Mouse (Mus musculus) heart, embryonic 16.5 days (tissue): ENCODE measurements around the gene Filip1l. TPM values are rescaled to one million over a fixed set of nuclear protein-coding genes. Genes with fewer than 3 reads are reported as not detected.

Experiments used
- ATAC-seq: fragments of 200-750 bp; cut with Nextera tagmentation; replicated peaks from 2 replicates; pipeline ENCODE4 v1.8.0; 2017; ENCODE audit warnings: moderate number of reproducible peaks; ENCODE audit not compliant: insufficient read depth, low FRiP score; ENCODE audit errors: extremely low read depth
- H3K27ac ChIP-seq: fragments of 300-500 bp; sonication (generic); 2 replicates; pipeline ENCODE4 v1.5.1; 2014; ENCODE audit warnings: mild to moderate bottlenecking, low read length, control low read depth, moderate library complexity
- H3K27me3 ChIP-seq: fragments of 300-500 bp; sonication (generic); 2 replicates; pipeline ENCODE4 v1.6.1; 2014; ENCODE audit warnings: low read length, mixed read lengths; ENCODE audit not compliant: control insufficient read depth, insufficient read depth
- H3K36me3 ChIP-seq: fragments of 300-500 bp; sonication (generic); 2 replicates; pipeline ENCODE4 v1.6.1; 2014; ENCODE audit not compliant: control insufficient read depth, insufficient read depth
- H3K4me1 ChIP-seq: fragments of 300-500 bp; sonication (generic); 2 replicates; pipeline ENCODE4 v1.6.1; 2014; ENCODE audit warnings: low read length, mixed read lengths; ENCODE audit not compliant: control insufficient read depth, insufficient read depth
- H3K4me2 ChIP-seq: fragments of 300-500 bp; sonication (generic); 2 replicates; pipeline ENCODE4 v1.6.1; 2014; ENCODE audit warnings: low read depth, mild to moderate bottlenecking, control low read depth, low read length
- H3K4me3 ChIP-seq: fragments of 300-500 bp; sonication (generic); 2 replicates; pipeline ENCODE4 v1.5.1; 2014; ENCODE audit warnings: mild to moderate bottlenecking, control low read depth, low read length
- H3K9ac ChIP-seq: fragments of 300-500 bp; sonication (generic); 2 replicates; pipeline ENCODE4 v1.6.1; 2014; ENCODE audit warnings: low read length, control low read depth
- H3K9me3 ChIP-seq: fragments of 300-500 bp; sonication (generic); replicated peaks from 2 replicates; pipeline ENCODE4 v1.6.1; 2016; ENCODE audit warnings: low read length; ENCODE audit not compliant: control insufficient read depth
- WGBS: fragments of 180-500 bp; shearing (Covaris S2); extraction: QIAGEN DNeasy Blood & Tissue Kit; methylation state at CpG from one replicate; pipeline ENCODE4 v1.1.7; 2014; 5-methylcytosine and 5-hydroxymethylcytosine counted together
- polyA plus RNA-seq: library from polyadenylated mRNA; unstranded; fragments of >200 nt; fragmentation: Nextera tagmentation; extraction: Ambion mirVana; gene quantifications from 2 replicates; pipeline ENCODE4 v1.2.1, GENCODE M21; 2015

Filip1l gene
- polyA plus RNA-seq, 1 experiment from 2014 or later: 26.7 TPM

- H3K27ac ChIP-seq: no peak overlapping the region
- no peak overlapping the region for H3K4me3 ChIP-seq
- H3K36me3 ChIP-seq: no peaks in the 10 kb centered on the region
- H3K4me2 ChIP-seq: no peak overlapping the region
- no peaks in the 10 kb centered on the region; the same call in 1 of the 2 replicates for H3K4me1 ChIP-seq
- H3K9ac ChIP-seq: no peak overlapping the region
- no peaks in the 10 kb centered on the region for H3K9me3 ChIP-seq
- 79% methylated on average over 8 of the region's 8 CpGs for WGBS
- ATAC-seq: no peak
- no peaks in the 10 kb centered on the region for H3K27me3 ChIP-seq
Measured at GRCm38 (mm10) chr16:57318637-57319125, 34.2 kb upstream of the Filip1l start.

- H3K36me3 ChIP-seq: no peaks in the 10 kb centered on the region
- H3K4me3 ChIP-seq: no peak overlapping the region
- no peak overlapping the region for H3K27ac ChIP-seq
- WGBS: 58% methylated on average over 7 of the region's 7 CpGs
- no peaks in the 10 kb centered on the region; the same call in 1 of the 2 replicates for H3K4me1 ChIP-seq
- H3K27me3 ChIP-seq: no peaks in the 10 kb centered on the region
- ATAC-seq: no peak
- no peak overlapping the region for H3K4me2 ChIP-seq
- no peaks in the 10 kb centered on the region for H3K9me3 ChIP-seq
- no peak overlapping the region for H3K9ac ChIP-seq
Measured at GRCm38 (mm10) chr16:57319284-57320124, 33.4 kb upstream of the Filip1l start.

GRCm38 (mm10) chr16:57326996-57327395, 25.9 kb upstream of the Filip1l start:
- Histone ChIP-seq H3K4me1 (peaks cover 6% of the 10 kb centered on the region; the same call in 1 of the 2 replicates), H3K27me3 (no peaks in the 10 kb centered on the region), H3K4me2 (no peak overlapping the region), H3K36me3 (no peaks in the 10 kb centered on the region), H3K4me3 (no peak overlapping the region), H3K9ac (no peak overlapping the region), H3K27ac (peak overlapping the region; percentile 46; the same call in 1 of the 2 replicates), H3K9me3 (no peaks in the 10 kb centered on the region)
- ATAC-seq: 0 out of 2 replicates have a peak, but pooled peaks have one; percentile 18
- 67% methylated on average over 7 of the region's 7 CpGs for WGBS

GRCm38 (mm10) chr16:57329028-57329427, 23.9 kb upstream of the Filip1l start:
- WGBS: 66% methylated on average over 8 of the region's 8 CpGs
- Histone ChIP-seq H3K27ac (peak overlapping the region; percentile 33), H3K27me3 (no peaks in the 10 kb centered on the region)

GRCm38 (mm10) chr16:57330111-57330510, 22.8 kb upstream of the Filip1l start:
- no peak overlapping the region for H3K9ac ChIP-seq
- ATAC-seq: no peak
- no peak overlapping the region for H3K4me2 ChIP-seq
- H3K4me1 ChIP-seq: peaks cover 6% of the 10 kb centered on the region; the same call in 1 of the 2 replicates
- 70% methylated on average over 2 of the region's 2 CpGs for WGBS
- no peaks in the 10 kb centered on the region for H3K27me3 ChIP-seq
- H3K4me3 ChIP-seq: no peak overlapping the region
- no peaks in the 10 kb centered on the region; the same call in 1 of the 2 replicates for H3K9me3 ChIP-seq
- no peak overlapping the region for H3K27ac ChIP-seq
- H3K36me3 ChIP-seq: no peaks in the 10 kb centered on the region

More at GRCm38 (mm10) chr16:57329028-57329427, 23.9 kb upstream of the Filip1l start:
- no peak overlapping the region for H3K4me3 ChIP-seq
- no peak overlapping the region for H3K9ac ChIP-seq
- no peaks in the 10 kb centered on the region for H3K36me3 ChIP-seq
- peak; percentile 33; the same call in 1 of the 2 replicates for ATAC-seq
- H3K4me2 ChIP-seq: no peak overlapping the region
- no peaks in the 10 kb centered on the region for H3K9me3 ChIP-seq
- peaks cover 6% of the 10 kb centered on the region; the same call in 1 of the 2 replicates for H3K4me1 ChIP-seq

- WGBS: 75% methylated on average over 7 of the region's 7 CpGs
Measured at GRCm38 (mm10) chr16:57332301-57332700, 20.6 kb upstream of the Filip1l start.

GRCm38 (mm10) chr16:57336770-57337423, 16.0 kb upstream of the Filip1l start:
- H3K9ac ChIP-seq: no peak overlapping the region
- WGBS: 63% methylated on average over 11 of the region's 11 CpGs
- H3K27ac ChIP-seq: no peak overlapping the region
- no peak for ATAC-seq
- no peaks in the 10 kb centered on the region for H3K36me3 ChIP-seq
- peak overlapping the region; percentile 13; the same call in 1 of the 2 replicates for H3K4me2 ChIP-seq
- H3K4me1 ChIP-seq: peaks cover 3% of the 10 kb centered on the region; the same call in 1 of the 2 replicates
- no peaks in the 10 kb centered on the region; the same call in 1 of the 2 replicates for H3K9me3 ChIP-seq
- no peaks in the 10 kb centered on the region for H3K27me3 ChIP-seq
- H3K4me3 ChIP-seq: no peak overlapping the region

More at GRCm38 (mm10) chr16:57332301-57332700, 20.6 kb upstream of the Filip1l start:
- Histone ChIP-seq H3K36me3 (no peaks in the 10 kb centered on the region), H3K9ac (no peak overlapping the region), H3K4me3 (no peak overlapping the region), H3K27me3 (no peaks in the 10 kb centered on the region), H3K27ac (no peak overlapping the region), H3K4me1 (peaks cover 6% of the 10 kb centered on the region; the same call in 1 of the 2 replicates), H3K9me3 (no peaks in the 10 kb centered on the region; the same call in 1 of the 2 replicates), H3K4me2 (no peak overlapping the region)
- no peak for ATAC-seq

GRCm38 (mm10) chr16:57339765-57340612, 12.9 kb upstream of the Filip1l start:
- H3K4me3 ChIP-seq: no peak overlapping the region
- no peaks in the 10 kb centered on the region for H3K27me3 ChIP-seq
- no peak overlapping the region for H3K9ac ChIP-seq
- WGBS: 83% methylated on average over 8 of the region's 8 CpGs
- no peaks in the 10 kb centered on the region for H3K36me3 ChIP-seq
- H3K4me2 ChIP-seq: no peak overlapping the region
- H3K4me1 ChIP-seq: peaks cover 3% of the 10 kb centered on the region; the same call in 1 of the 2 replicates
- H3K9me3 ChIP-seq: no peaks in the 10 kb centered on the region
- H3K27ac ChIP-seq: no peak overlapping the region
- ATAC-seq: no peak
